Mouse (Mus musculus) CD8-positive naive resting alpha-beta T cell, adult 2 months (primary cell): ENCODE data around the gene Gpr31b.
"Not testable (repeated sequence)": the region's sequence is repeated elsewhere in the genome, so short reads cannot be mapped to it uniquely, and the experiment has no call there.

Source experiments
- DNase-seq, 2 experiments: peaks; one replicate each; pipeline ENCODE4 v3.0.0; 2022; ENCODE audit warnings: low read depth in 2 of 2, low spot score in 2 of 2

The Gpr31b gene

DNA sequence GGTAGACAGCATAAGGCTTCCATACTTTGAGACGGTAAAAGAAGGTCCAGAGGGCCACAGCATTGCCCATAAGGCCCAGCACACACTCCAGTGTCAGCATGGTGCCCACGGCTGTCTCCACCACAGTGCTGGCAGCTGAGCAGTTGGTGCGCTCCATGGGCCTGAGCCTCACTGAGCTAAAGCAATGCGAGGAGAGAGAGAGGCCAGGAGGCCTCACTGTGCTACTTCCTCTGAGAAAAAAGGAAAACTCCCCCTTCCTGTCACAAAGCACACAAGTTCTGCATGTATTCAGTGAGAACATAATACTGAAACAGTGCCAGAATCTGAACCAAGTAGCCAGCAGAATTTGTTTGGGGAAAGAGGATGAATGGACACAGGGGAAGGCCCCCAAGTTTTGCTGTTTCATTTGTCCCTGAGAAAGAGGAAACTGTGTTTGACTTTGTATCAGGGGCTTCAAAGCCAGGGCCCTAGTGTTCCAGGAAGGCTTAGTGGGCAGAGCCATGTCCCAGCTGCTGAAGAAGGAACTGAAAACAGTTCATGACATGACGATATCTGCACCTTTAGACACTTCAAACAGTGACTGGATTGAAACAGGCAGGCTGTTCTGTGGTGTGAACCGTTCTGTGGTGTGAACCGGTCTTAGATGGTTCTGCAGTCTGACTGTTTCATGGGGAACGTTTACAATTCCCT is at the start of gene Gpr31b:
Gpr31b (minus strand) TSS at position 173 of the 690 bp plus-strand sequence.
- DNase-seq: not testable (repeated sequence)

DNA sequence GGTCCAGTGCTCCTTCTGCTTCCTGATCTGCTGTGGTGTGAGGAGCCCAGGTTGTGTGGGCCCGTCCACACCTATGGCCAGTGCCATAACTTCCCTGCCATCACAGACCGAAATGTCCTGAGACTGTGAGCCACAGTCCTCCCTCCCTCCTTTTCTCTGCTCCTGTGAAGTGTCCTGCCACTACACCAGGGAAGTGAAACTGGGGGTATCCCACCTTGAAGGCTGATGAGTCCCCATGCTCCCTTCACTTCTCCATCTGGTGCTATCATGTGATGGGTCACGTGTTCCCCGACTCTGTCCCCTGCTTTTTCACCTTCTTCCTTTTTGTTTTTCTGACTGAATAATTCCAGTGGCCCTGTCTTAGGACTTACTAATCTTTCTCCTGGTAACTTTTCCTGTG is 40.9 kb upstream of the Gpr31b start:
- DNase-seq: not testable (repeated sequence)

DNA sequence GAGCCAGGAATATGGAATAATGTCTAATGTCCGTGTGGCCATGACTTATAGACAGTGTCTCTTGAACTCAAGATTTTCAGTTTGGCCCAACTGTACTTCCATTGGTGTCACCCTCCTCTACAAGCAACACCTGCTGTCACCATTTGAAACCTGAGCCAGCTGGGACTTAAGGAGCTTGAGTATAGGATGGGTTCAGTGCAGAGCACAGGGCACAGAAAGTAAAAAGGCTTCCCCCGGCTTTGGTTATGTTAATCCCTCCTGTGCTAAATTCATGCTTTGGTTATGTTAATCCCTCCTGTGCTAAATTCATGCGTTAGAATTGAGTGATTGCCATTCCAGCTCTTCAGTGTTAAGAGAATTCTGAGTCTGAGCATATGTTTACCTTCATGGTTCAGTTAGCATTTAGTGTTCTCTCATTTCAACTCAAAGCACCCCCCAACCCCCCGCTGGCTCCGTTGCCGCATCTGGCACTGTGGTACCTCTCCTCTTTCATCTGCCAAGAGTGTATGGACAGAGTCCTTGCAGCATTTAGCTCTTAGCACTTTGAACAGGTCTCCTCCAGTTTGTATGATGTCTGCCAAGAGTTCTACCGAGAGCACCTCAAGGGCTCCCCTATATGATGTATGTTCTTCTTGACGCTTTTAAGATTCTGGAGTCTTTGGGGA is 40.1 kb upstream of the Gpr31b start:
- not testable (repeated sequence) for DNase-seq

- DNase-seq: not testable (repeated sequence)
Measured at GRCm38 (mm10) chr17:13091510-13091909, 39.4 kb upstream of the Gpr31b start.

DNA sequence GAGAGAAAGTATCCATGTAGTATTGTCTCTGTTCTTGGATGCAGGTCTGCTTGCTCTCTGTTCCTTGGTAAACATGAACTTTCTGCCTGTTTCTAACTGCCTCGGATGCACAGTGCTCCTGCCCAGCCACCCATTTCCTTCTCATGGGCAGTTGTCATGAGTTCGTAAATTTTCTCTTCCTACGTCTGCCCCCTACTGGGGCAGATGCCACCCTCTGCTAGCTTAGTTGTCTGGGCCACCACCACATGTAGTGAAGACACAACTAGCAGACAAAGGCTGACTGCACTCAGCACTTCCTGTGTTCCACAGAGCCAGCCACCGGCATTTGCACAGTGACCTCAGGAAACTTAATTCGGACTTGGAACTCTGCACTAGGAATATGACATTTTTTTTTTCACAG is 17.1 kb upstream of the Gpr31b start:
- not testable (repeated sequence) for DNase-seq

DNA sequence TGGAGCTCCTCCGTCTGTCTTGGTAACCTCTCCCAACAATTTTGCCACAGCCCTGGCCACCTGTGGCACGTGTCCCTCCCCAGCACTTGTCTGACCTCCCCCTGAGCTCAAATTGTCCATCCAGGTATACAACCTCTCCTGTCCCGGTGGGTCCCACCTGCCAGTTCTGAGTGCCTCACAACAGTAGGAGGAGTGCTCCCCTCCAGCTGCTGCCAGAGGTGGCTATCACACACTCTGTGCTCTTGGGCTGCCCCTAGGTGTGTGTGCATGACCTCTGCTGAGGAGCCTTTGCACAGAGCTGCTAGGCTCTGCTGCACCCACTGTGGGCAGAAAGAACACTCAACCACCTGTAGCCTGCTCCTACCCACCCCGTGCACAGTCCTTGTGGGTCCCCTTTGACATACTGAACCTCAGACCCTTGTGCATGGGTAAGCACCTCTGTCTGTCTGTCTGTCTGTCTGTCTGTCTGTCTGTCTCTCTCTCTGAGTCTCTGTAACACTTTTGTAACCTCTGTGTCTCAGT is 15.8 kb upstream of the Gpr31b start:
- not testable (repeated sequence) for DNase-seq

DNA sequence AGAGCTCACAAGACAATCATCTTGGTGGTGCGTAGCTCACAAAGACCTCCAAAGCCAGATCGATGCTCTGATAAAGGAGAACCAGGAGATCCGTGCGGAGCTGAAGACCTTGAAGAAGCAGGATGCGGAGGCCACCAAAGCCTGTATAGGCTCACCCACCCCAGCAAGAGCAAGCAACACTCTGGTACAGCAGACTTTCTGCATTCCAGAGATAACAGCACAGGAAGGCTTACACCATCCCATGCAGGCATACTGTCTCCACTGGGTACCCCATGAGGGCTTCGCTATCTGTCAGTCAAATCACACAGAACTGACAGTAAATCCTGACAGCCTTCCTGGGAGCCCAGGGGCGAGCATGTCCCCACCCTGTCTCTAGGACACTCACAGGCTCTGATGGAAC is 10.8 kb upstream of the Gpr31b start:
- not testable (repeated sequence) for DNase-seq

DNA sequence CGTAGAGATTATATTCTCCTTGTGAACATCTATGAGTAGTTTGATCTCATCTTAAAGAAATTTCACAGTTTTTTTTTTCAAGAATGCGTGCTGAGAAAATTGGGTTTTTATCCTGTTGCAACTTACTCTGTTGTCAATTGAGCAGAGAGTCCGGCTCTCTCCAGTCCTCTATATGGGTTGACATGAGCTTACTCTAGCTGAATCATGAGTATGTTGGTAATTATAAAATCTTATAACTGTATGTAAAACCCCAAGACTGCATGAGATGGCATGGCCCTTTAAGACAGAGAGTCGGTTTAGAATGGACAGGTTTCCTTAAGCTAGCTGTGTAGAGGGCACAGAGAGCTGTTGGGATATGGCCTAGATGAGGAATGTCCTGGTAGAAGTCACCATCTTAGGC is 8.7 kb upstream of the Gpr31b start, which contains the start of gene Tcp10b:
Tcp10b (plus strand) TSS at position 301 of the 400 bp plus-strand sequence.
- not testable (repeated sequence) for DNase-seq

DNA sequence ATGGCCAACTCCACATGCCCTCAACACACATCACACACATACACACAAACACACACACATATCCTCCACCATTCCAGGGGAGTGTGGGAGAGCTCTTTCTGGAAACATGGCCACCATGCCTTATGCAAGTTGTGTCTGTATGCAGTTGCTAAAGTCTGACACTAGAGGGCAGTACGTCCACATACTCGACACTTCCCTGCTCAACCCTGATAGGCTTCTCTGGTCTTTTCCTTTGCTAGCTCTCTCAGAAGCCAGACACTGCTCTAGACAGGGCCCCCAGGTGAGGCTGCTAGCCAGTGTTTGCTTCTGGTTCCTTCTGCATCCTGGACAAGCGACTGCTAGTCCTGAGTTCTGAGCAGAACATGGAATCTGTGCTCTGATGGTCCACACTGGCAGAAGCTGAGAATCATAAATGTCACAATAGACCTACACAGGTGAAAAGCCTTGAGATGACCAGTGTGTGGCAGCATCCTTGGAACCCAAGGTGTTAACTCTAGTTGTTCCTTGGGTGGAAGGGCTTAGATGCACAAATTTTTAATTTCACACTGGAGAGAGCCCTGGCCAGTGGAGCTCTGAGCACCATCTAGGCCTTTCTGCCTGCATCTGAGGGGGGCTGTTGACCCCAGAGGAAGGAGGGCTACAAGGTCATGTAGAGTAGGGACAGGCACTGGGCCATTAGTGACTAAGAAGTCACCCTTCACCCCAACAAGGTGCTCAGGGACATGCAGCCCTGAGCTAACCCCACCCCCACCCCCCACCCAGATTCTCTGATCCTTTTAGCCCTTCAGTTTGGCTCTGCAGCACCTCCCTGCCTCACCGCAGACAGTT is 8.0 kb downstream of the Gpr31b start:
- DNase-seq: peak; percentile 19 to 25

DNA sequence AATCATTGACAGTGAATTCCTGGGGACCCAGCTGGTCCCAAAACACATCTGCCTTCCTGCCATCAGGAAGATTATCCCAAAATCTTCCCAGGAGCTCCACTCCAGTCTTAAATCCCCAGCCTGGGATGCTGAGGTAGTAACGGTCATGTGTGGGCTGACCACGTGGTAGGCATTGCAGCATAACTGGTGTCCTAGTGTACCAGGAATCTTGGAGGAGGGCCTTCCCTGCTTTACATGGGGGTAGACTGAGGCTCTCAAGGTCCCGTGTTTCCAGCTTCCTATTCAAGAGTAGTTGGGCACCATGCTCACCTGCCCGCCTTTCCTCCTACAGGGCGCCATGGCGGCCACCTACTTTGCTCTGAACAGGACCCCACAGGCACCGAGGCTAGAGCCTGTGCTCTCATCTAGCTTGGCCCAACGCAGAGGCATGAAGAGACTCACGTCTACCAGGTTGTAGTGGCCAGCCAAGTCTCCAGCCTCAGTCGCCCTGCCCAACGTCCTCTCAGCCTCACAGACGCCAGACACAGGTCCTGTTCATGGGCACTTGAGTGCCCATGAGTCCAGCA is 15.4 kb downstream of the Gpr31b start:
- not testable (repeated sequence) for DNase-seq

DNA sequence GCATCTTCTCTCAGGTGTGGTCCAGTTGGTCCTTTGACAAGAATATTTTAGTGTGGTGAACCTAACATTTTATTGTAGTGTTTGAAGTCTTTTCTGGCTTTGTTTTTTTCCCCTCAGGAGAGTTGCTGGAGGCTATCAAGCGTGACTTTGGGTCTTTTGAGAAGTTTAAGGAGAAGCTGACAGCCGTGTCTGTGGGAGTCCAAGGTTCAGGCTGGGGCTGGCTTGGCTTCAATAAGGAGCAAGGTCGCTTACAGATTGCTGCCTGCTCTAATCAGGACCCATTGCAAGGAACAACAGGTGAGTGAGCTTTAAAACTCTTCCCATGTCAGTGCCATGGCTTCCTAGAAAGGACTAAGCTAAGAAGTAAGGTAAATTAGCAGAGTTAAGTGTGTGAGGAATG is 38.8 kb downstream of the Gpr31b start:
- no peak for DNase-seq

DNA sequence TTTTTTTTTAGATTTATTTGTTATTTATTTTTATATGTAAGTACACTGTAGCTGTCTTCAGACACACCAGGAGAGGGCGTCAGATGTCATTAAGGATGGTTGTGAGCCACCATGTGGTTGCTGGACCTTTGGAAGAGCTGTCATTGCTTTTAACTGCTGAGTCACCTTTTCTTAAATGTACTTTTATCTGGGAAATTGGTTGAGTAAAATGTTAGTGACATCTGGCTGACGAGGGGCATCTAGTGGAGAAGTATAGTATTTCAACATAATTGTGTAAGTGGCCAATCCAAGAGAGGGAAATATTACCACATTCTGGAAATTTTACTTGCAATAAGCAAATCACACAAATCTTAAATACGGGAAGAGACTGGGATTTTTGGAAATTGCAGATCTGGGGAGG is 42.2 kb downstream of the Gpr31b start:
- DNase-seq: peak in 1 of 2 experiments; percentile 46

- DNase-seq: no peak
Measured at GRCm38 (mm10) chr17:13008528-13008927, 43.6 kb downstream of the Gpr31b start.

- peak; percentile 84 to 93 for DNase-seq
Measured at GRCm38 (mm10) chr17:13007730-13008425, 44.2 kb downstream of the Gpr31b start.

GRCm38 (mm10) chr17:13006984-13007383 is 45.1 kb downstream of the Gpr31b start:
- no peak for DNase-seq

GRCm38 (mm10) chr17:13006546-13006945 is 45.5 kb downstream of the Gpr31b start, which contains the start of gene Sod2:
Gene Sod2 (plus strand): TSS chr17:13006846.
- not testable (repeated sequence) for DNase-seq

- DNase-seq: not testable (repeated sequence)
Measured at GRCm38 (mm10) chr17:13004436-13004835, 47.7 kb downstream of the Gpr31b start.

- not testable (repeated sequence) for DNase-seq
Measured at GRCm38 (mm10) chr17:13002243-13002642, 49.9 kb downstream of the Gpr31b start.
